Mouse (Mus musculus) adrenal gland, postnatal 4 days (tissue): ENCODE results near the gene Cyp2j7. TPM values are rescaled to one million over a fixed set of nuclear protein-coding genes. Genes with fewer than 3 reads are reported as not detected.
"Not testable (repeated sequence)": the region's sequence is repeated elsewhere in the genome, so short reads cannot be mapped to it uniquely, and the experiment has no call there.

Experiments used
- DNase-seq, 2 experiments: peaks; one replicate each; pipeline ENCODE4 v3.0.0; 2021 to 2022; ENCODE audit warnings: low spot score in 2 of 2, mixed read lengths in 2 of 2
- long read RNA-seq, 2 experiments: library from polyadenylated mRNA; stranded (forward); transcript quantifications; one replicate each; pipeline ENCODE4 v2.0.0; 2021
- total RNA-seq, 2 experiments: library from RNA; stranded (reverse); gene quantifications; 2 replicates each; pipeline ENCODE4 v1.2.3; 2021

Cyp2j7 gene
- total RNA-seq, result not detected
- long read RNA-seq, experiment 1, result 0 reads
- long read RNA-seq, experiment 2, result 0 reads

DNA sequence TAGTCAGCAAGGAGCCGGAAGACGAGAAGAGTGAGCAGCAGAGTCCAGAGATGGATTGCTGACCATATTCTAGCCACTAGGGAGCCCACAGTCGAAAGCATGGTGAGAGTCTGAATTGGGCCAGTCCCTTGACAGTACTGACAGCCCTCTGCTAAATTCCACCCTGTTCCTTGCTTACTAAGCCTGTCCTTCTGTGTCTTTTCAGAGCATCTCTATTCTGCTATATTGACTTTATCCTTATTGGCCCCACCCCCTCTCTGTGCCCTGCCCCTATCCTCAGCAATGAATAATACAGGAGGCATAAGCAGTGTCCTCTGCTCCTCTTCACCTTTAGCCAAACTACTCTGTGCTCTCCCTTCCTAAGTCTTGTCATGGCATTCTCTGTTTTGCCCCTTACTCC is at the start of gene Cyp2j7:
Gene Cyp2j7 (minus strand): TSS at position 101 of the 400 bp plus-strand sequence.
- no peak for DNase-seq

DNA sequence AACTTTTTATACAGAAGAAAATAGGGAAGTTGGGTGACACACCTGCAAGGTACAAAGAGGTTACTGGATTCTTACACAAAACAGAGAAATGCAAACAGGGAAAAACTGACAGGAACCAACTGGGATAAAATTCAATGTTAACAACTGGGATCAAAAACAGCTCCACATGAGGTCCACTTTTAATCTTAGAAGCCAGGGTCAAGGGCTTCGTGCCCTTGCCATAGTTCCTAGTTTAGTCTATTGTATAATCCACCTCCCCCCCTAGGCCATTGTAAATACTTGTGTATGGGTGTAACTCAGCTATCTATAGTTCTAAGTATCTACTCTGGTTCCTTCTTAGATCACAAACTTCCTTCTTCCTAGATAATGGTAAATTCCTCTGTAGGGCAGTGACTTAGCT is 40.4 kb upstream of the Cyp2j7 start:
- not testable (repeated sequence) for DNase-seq

DNA sequence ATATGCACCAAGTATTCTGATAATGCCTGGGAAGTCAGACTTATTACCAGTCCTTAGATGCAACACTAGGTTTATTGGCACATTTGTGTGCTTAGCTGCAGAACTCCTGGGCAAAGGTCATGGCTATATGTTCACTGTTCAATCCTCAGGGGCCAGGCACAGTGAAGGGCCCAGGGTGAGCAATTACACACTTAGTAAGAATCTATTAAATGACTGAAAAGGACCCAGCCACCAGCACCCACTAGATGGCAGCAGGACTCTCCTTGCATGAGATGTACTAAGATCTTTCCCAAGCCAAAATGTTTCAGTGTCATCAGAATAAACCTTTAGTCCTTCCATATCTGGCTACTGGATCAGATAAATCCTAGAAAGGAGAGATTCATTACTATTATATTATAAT is 37.4 kb upstream of the Cyp2j7 start:
- DNase-seq, result no peak

- DNase-seq, result no peak
These were observed 39.8 kb downstream of the Cyp2j7 start for GRCm38 (mm10) chr4:96196701-96197100.

DNA sequence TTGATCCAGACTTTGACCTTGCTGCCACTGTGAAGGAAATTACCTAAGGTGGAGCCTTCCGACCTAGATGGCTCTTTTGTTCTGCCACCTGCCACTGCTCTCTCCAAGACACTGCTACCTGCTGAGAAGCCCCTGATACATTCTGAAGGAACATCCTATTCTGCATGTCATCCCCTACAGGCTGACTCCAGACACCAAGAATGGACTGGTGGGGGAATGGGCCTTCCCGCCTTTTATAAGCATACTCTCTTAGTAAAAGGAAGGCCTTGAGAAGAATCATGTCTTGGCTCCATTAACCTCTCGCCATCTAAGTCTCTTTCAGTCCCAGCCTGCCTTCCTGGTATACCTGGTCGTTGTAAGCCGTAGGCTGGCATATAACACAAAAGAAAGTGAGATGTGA is 47.1 kb downstream of the Cyp2j7 start:
- not testable (repeated sequence) for DNase-seq

DNA sequence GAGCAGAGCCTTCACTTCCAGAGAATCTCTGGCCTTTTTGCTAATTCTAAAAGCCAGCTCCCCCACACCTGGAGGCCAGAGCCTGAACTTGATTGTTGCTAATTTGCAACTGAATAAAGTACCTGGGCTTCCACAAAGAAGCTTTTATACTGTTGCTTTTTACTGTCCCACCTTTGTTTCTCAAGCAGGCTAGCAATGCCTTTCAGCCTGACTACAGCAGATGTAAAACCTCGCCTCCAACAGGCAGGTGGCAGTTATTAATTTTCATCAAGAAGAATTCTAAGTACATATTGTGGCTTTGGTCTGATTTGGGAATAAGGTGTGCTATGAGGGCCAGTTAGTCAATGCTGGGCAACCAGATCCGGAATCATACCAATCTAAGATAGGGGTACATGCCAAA is 47.8 kb downstream of the Cyp2j7 start:
- DNase-seq, result not testable (repeated sequence)

GRCm38 (mm10) chr4:96188146-96188545 is 48.3 kb downstream of the Cyp2j7 start:
- DNase-seq, result not testable (repeated sequence)

GRCm38 (mm10) chr4:96184716-96185115 is 51.7 kb downstream of the Cyp2j7 start:
- not testable (repeated sequence) for DNase-seq

DNA sequence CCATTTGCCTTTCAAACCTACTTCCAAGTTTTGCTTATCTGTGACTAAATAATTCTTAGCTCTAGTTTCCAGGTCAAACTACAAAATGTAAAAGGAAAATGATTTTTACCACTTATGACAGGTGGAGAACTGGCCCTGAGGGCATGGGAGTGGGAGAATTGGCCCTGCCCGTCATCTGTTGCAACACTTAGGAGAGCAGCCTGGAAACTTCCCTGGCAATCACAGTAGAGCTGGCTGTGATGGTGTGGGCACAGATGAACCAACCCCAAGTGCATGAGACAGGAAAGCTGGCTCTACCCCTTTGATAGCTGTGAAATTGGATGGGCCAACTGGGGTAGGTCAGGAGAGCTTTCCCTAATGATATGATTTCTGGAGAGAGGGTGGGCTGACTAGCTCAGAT is 73.6 kb downstream of the Cyp2j7 start:
- DNase-seq, result no peak

DNA sequence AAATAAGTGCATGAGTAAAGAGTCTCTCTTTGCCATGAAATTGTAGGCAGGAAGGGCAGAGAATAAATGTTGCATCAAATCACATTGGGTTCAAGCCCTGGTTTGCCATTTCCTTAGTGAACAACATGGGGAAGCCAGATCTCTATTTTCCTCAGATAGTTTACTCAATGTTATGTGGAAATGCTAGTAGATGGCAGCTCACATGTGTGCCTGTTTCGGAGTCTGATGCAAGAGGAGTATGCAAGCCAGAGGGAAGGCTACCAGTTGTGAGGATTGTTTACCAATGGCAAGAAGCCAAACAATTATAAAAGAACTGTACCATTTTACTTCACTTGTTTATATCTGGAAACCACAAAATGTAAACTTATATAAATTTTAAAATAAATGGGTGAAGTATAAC is 74.9 kb downstream of the Cyp2j7 start:
- DNase-seq, result no peak

Other genes starting within 250 kb of the Cyp2j7 start
- gene Cyp2j13, start 159.1 kb downstream of the Cyp2j7 start, total RNA-seq, result under 1 TPM in 1 of 2 experiments, not detected in 1; 0.25 TPM
- gene Cyp2j12, start 95.5 kb downstream of the Cyp2j7 start, total RNA-seq, result under 1 TPM; 0.17 to 0.22 TPM
- 1 to 10 TPM in 1 of 2 experiments, not detected in 1; 1.6 TPM for gene Cyp2j11, start 112.0 kb upstream of the Cyp2j7 start, total RNA-seq